ENCODE assay signal across 8 mouse cellular contexts in the genomic region with DNA sequence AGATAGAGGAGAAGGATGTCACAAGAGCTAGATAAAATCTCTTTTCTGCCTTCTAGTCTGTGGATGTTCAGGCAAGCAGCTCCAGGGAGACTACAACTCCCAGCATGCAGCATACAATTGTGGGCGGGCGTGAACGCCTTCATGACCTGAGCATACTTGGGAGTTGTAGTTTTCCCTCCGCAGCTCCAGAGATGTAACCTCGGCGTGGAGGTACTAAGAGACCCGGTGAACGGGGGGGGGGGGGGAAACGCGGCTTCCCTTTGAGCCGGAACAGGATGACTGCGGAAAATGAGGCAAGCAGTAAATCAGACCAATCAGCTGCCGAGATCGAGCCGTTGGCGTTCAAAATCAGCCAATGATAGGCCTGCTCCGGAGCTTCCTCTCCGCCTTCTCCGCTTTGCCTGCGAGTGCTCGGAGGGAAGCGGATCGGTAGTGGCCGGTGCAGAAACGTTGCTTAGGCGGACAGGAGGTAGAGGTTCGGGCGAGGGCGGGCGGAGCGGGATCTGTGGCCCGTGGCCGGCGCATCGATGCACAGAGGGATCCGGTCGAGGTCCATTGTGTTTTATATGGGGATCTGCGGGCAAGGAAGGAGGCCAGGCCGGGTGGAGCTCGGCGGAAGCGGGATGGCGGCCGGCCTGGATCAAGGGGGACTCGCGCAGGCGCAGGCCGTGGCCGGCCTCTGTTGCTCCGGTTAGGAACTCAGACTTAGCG. TPM values are rescaled to one million over a fixed set of nuclear protein-coding genes. Genes with fewer than 3 reads are reported as not detected.
A peak's percentile ranks its signal among the peaks of the same experiment; 100 is the strongest.
DNase-seq lines count a peak whose midpoint lies in the region; ATAC-seq and TF ChIP-seq lines count a peak whose summit lies in the region.

A gene (plus strand): TSS at position 237 of the 711 bp plus-strand sequence.

- no peak for TF ChIP-seq EP300 in heart, postnatal 0 days (IDR thresholded peaks at IDR 0.05; ENCODE audit: low read depth)

- DNase-seq in c-Kit-positive CD71-positive TER-119-positive erythroid progenitor cells, embryonic 14.5 days (ENCODE audit: low spot score) = peak; percentile 90
- DNase-seq in heart, postnatal 0 days (ENCODE audit: low spot score) = peak; percentile 98
- DNase-seq in kidney, postnatal 4 days = peak; percentile 89 to 94

- H3K27ac ChIP-seq in forebrain, embryonic 12.5 days = peak within 1 kb of the TSS; percentile 90
- peak within 1 kb of the TSS; percentile 89 for H3K27ac ChIP-seq in heart, postnatal 0 days (ENCODE audit: low read depth)
- H3K27ac ChIP-seq in liver, embryonic 16.5 days (ENCODE audit: low read length) = peak within 1 kb of the TSS; percentile 91
- peak within 1 kb of the TSS; percentile 92 for H3K27ac ChIP-seq in neural tube, embryonic 13.5 days (replicated peaks)
- peak within 1 kb of the TSS; percentile 97 for H3K27ac ChIP-seq in testis, adult 2 months (ENCODE audit: control insufficient read depth, insufficient read depth, low read depth, low read length)

- H3K4me2 ChIP-seq in forebrain, embryonic 12.5 days = peak within 1 kb of the TSS; percentile 70
- H3K4me2 ChIP-seq in heart, postnatal 0 days (ENCODE audit: low read depth, low read length) = peak within 1 kb of the TSS; percentile 84
- H3K4me2 ChIP-seq in liver, embryonic 16.5 days (ENCODE audit: low read depth, low read length) = peak within 1 kb of the TSS; percentile 73
- peak within 1 kb of the TSS; percentile 87 for H3K4me2 ChIP-seq in neural tube, embryonic 13.5 days

- H3K4me1 ChIP-seq in E14TG2a.4 (replicated peaks; ENCODE audit: low read depth, low read length) = peaks cover 60% of the 10 kb centered on the region
- peaks cover 36% of the 10 kb centered on the region for H3K4me1 ChIP-seq in forebrain, embryonic 12.5 days
- peaks cover 8% of the 10 kb centered on the region; the same call in 1 of the 2 replicates for H3K4me1 ChIP-seq in heart, postnatal 0 days (ENCODE audit: control insufficient read depth, insufficient read depth)
- H3K4me1 ChIP-seq in liver, embryonic 16.5 days (ENCODE audit: control insufficient read depth, low read depth, low read length) = peaks cover 15% of the 10 kb centered on the region
- H3K4me1 ChIP-seq in neural tube, embryonic 13.5 days (replicated peaks) = peaks cover 54% of the 10 kb centered on the region
- H3K4me1 ChIP-seq in testis, adult 2 months (ENCODE audit: control insufficient read depth, insufficient read depth, low read length) = peaks cover 7% of the 10 kb centered on the region

- TF ChIP-seq POLR2A in testis, adult 2 months (IDR thresholded peaks at IDR 0.05; ENCODE audit: control insufficient read depth, low read depth, low read length) = peak; percentile 90

- H3K36me3 ChIP-seq in E14TG2a.4 (ENCODE audit: insufficient read depth, low read length) = peaks cover 41% of the 10 kb centered on the region
- H3K36me3 ChIP-seq in forebrain, embryonic 12.5 days (replicated peaks) = peaks cover 30% of the 10 kb centered on the region
- H3K36me3 ChIP-seq in heart, postnatal 0 days (replicated peaks; ENCODE audit: control insufficient read depth, insufficient read depth, low read length) = peaks cover 33% of the 10 kb centered on the region
- peaks cover 29% of the 10 kb centered on the region for H3K36me3 ChIP-seq in liver, embryonic 16.5 days (ENCODE audit: control insufficient read depth, insufficient read depth)
- H3K36me3 ChIP-seq in neural tube, embryonic 13.5 days = peaks cover 31% of the 10 kb centered on the region
- peaks cover 1% of the 10 kb centered on the region; the same call in 1 of the 2 replicates for H3K36me3 ChIP-seq in testis, adult 2 months (ENCODE audit: control insufficient read depth, insufficient read depth, low read length)

- peak within 1 kb of the TSS; percentile 82 for H3K9ac ChIP-seq in forebrain, embryonic 12.5 days
- peak within 1 kb of the TSS; percentile 72 for H3K9ac ChIP-seq in heart, postnatal 0 days (replicated peaks; ENCODE audit: low read depth, low read length)
- peak within 1 kb of the TSS; percentile 98 for H3K9ac ChIP-seq in liver, embryonic 16.5 days (ENCODE audit: low read depth, low read length)
- peak within 1 kb of the TSS; percentile 81 for H3K9ac ChIP-seq in neural tube, embryonic 13.5 days

- WGBS in forebrain, embryonic 12.5 days = under 1% methylated on average over 46 of the region's 51 CpGs
- WGBS in heart, postnatal 0 days = under 1% methylated on average over 49 of the region's 51 CpGs
- WGBS in liver, embryonic 16.5 days (ENCODE audit: insufficient replicate concordance) = under 1% methylated on average over 47 of the region's 51 CpGs
- under 1% methylated on average over 45 of the region's 51 CpGs for WGBS in neural tube, embryonic 13.5 days

- no peak for TF ChIP-seq CTCF in E14TG2a.4 (conservative IDR thresholded peaks at IDR 0.05; ENCODE audit: low read length)
- no peak for TF ChIP-seq CTCF in heart, postnatal 0 days (IDR thresholded peaks at IDR 0.05; ENCODE audit: low read depth)
- TF ChIP-seq CTCF in testis, adult 2 months (IDR thresholded peaks at IDR 0.05; ENCODE audit: control insufficient read depth, insufficient read depth, insufficient replicate concordance, low read depth, low read length) = no peak

- H3K27me3 ChIP-seq in E14TG2a.4 (ENCODE audit: insufficient read depth, low read length) = peaks cover 34% of the 10 kb centered on the region
- H3K27me3 ChIP-seq in forebrain, embryonic 12.5 days = peaks cover 42% of the 10 kb centered on the region
- peaks cover 37% of the 10 kb centered on the region for H3K27me3 ChIP-seq in heart, postnatal 0 days (ENCODE audit: control insufficient read depth, insufficient read depth, low read length)
- H3K27me3 ChIP-seq in liver, embryonic 16.5 days (ENCODE audit: control insufficient read depth, insufficient read depth, low read depth, low read length) = peaks cover 41% of the 10 kb centered on the region
- H3K27me3 ChIP-seq in neural tube, embryonic 13.5 days = peaks cover 45% of the 10 kb centered on the region
- H3K27me3 ChIP-seq in testis, adult 2 months (ENCODE audit: control insufficient read depth, insufficient read depth, low read length) = peaks cover 3% of the 10 kb centered on the region

- ATAC-seq in forebrain, embryonic 12.5 days (ENCODE audit: low FRiP score) = peak; percentile 93
- peak; percentile 94 for ATAC-seq in heart, postnatal 0 days (ENCODE audit: insufficient read depth, low read depth)
- ATAC-seq in liver, embryonic 16.5 days (ENCODE audit: low read depth) = peak; percentile 92
- ATAC-seq in neural tube, embryonic 13.5 days (ENCODE audit: low read depth) = peak; percentile 95

- peak within 1 kb of the TSS; percentile 92 for H3K4me3 ChIP-seq in E14TG2a.4 (replicated peaks; ENCODE audit: low read length)
- peak within 1 kb of the TSS; percentile 75 for H3K4me3 ChIP-seq in forebrain, embryonic 12.5 days (replicated peaks)
- peak within 1 kb of the TSS; percentile 84 for H3K4me3 ChIP-seq in heart, postnatal 0 days (ENCODE audit: low read depth, low read length)
- H3K4me3 ChIP-seq in liver, embryonic 16.5 days (ENCODE audit: low read depth, low read length) = peak within 1 kb of the TSS; percentile 96
- peak within 1 kb of the TSS; percentile 76 for H3K4me3 ChIP-seq in neural tube, embryonic 13.5 days
- H3K4me3 ChIP-seq in testis, adult 2 months (ENCODE audit: control insufficient read depth, low read depth, low read length) = peak within 1 kb of the TSS; percentile 100

- no peaks in the 10 kb centered on the region for H3K9me3 ChIP-seq in E14TG2a.4 (ENCODE audit: low read length)
- H3K9me3 ChIP-seq in forebrain, embryonic 12.5 days = no peaks in the 10 kb centered on the region
- H3K9me3 ChIP-seq in heart, postnatal 0 days (replicated peaks; ENCODE audit: control insufficient read depth, low read length) = no peaks in the 10 kb centered on the region
- H3K9me3 ChIP-seq in liver, embryonic 16.5 days (replicated peaks; ENCODE audit: control insufficient read depth, low read length) = no peaks in the 10 kb centered on the region
- H3K9me3 ChIP-seq in neural tube, embryonic 13.5 days = no peaks in the 10 kb centered on the region

RNA-seq across cellular contexts. Expression of the gene that starts here (rescaled TPM):
- 247 and 249 TPM in 2 replicates for polyA plus RNA-seq in forebrain, embryonic 12.5 days (2016; fragmentation: Nextera tagmentation; extraction: Ambion mirVana)
- total RNA-seq in heart, postnatal 0 days (2014; rRNA removed; ENCODE audit: low replicate concordance) = 75.8 and 89.9 TPM in 2 replicates
- 67.6 and 70.5 TPM in 2 replicates for polyA plus RNA-seq in heart, postnatal 0 days (2015; fragmentation: Nextera tagmentation; extraction: Ambion mirVana)
- 92.4 and 100 TPM in 2 replicates for polyA plus RNA-seq in liver, embryonic 16.5 days (2015; fragmentation: Nextera tagmentation; extraction: Ambion mirVana)
- 148 and 173 TPM in 2 replicates for polyA plus RNA-seq in neural tube, embryonic 13.5 days (2015; fragmentation: Nextera tagmentation; extraction: Ambion mirVana)
- 46.8 and 47.5 TPM in 2 replicates for polyA plus RNA-seq in testis, adult 2 months (2012; rRNA removed)

Comparison
In these comparisons a context has a peak if more than half of its experiments do, and no peak if none do; other contexts are left out.
1. Peak in every context shown above with its lines: DNase-seq, ATAC-seq, H3K4me3 ChIP-seq and H3K27ac ChIP-seq.